Mouse (Mus musculus) bone marrow macrophage, adult 2 months (primary cell): Measurements from ENCODE around the gene Tmbim1.

Source experiments
- CTCF ChIP-seq: IDR thresholded peaks from 2 replicates; pipeline ENCODE4 v1.5.1; 2012; ENCODE audit warnings: low read depth, mild to moderate bottlenecking, low read length, moderate library complexity
- POLR2A ChIP-seq: IDR thresholded peaks from 2 replicates; pipeline ENCODE4 v1.6.1; 2012; ENCODE audit warnings: mild to moderate bottlenecking, low read depth, low read length, borderline replicate concordance

DNA sequence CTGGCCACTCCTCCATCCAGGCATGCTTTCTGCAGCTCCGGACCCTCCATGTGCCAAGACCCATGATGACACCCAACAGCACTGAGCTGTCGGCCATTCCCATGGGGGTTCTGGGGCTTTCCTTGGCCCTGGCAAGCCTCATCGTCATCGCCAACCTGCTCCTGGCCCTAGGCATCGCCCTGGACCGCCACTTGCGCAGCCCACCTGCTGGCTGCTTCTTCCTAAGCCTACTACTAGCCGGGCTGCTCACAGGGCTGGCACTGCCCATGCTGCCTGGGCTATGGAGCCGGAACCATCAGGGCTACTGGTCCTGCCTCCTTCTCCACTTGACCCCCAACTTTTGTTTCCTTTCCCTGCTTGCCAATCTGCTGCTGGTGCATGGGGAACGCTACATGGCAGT lies 26.9 kb downstream of the Tmbim1 start, which contains the start of gene Gpbar1:
- TF ChIP-seq CTCF, result no peak
- no peak for TF ChIP-seq POLR2A
